Mouse (Mus musculus): ENCODE measurements around the gene Chst11.

- TF ChIP-seq CTCF (IDR thresholded peaks at IDR 0.05; ENCODE audit: borderline replicate concordance, extremely low read depth, insufficient read depth, insufficient read length) = no peak
- no peak for TF ChIP-seq POLR2A (IDR thresholded peaks at IDR 0.05; ENCODE audit: borderline replicate concordance, extremely low read depth, insufficient read depth, insufficient read length, poor library complexity, severe bottlenecking)
Observed at GRCm38 (mm10) chr10:83076816-83077215, 91.5 kb downstream of the Chst11 start.
